Mouse (Mus musculus): ENCODE results near the gene Muc2. TPM values are rescaled to one million over a fixed set of nuclear protein-coding genes. Genes with fewer than 3 reads are reported as not detected.
"Not testable (repeated sequence)": the region's sequence is repeated elsewhere in the genome, so short reads cannot be mapped to it uniquely, and the experiment has no call there.

The Muc2 gene
- not detected in 2 replicates for total RNA-seq (2017)

GRCm38 (mm10) chr7:141690040-141690439, at the start of gene Muc2:
Muc2 (plus strand) TSS chr7:141690340.
- no peak for ATAC-seq (replicated peaks; ENCODE audit: low read depth, poor library complexity, severe bottlenecking)

GRCm38 (mm10) chr7:141642375-141642774, 47.8 kb upstream of the Muc2 start:
- no peak for ATAC-seq (replicated peaks; ENCODE audit: low read depth, poor library complexity, severe bottlenecking)

GRCm38 (mm10) chr7:141643160-141643559, 47.0 kb upstream of the Muc2 start:
- ATAC-seq (replicated peaks; ENCODE audit: low read depth, poor library complexity, severe bottlenecking), result peak; percentile 49; the same call in 1 of the 2 replicates

- no peak for ATAC-seq (replicated peaks; ENCODE audit: low read depth, poor library complexity, severe bottlenecking)
Measured at GRCm38 (mm10) chr7:141647083-141647482, 43.1 kb upstream of the Muc2 start.

- ATAC-seq (replicated peaks; ENCODE audit: low read depth, poor library complexity, severe bottlenecking), result no peak
Measured at GRCm38 (mm10) chr7:141647815-141648214, 42.3 kb upstream of the Muc2 start.

GRCm38 (mm10) chr7:141652191-141652590, 37.9 kb upstream of the Muc2 start:
- no peak for ATAC-seq (replicated peaks; ENCODE audit: low read depth, poor library complexity, severe bottlenecking)

GRCm38 (mm10) chr7:141660346-141660745, 29.8 kb upstream of the Muc2 start:
- ATAC-seq (replicated peaks; ENCODE audit: low read depth, poor library complexity, severe bottlenecking), result no peak

- no peak; the same call in 1 of the 2 replicates for ATAC-seq (replicated peaks; ENCODE audit: low read depth, poor library complexity, severe bottlenecking)
Measured at GRCm38 (mm10) chr7:141661481-141661880, 28.7 kb upstream of the Muc2 start.

GRCm38 (mm10) chr7:141662223-141662622, 27.9 kb upstream of the Muc2 start:
- no peak for ATAC-seq (replicated peaks; ENCODE audit: low read depth, poor library complexity, severe bottlenecking)

GRCm38 (mm10) chr7:141666190-141666589, 23.9 kb upstream of the Muc2 start:
- ATAC-seq (replicated peaks; ENCODE audit: low read depth, poor library complexity, severe bottlenecking), result peak; percentile 82

GRCm38 (mm10) chr7:141669097-141669496, 21.0 kb upstream of the Muc2 start:
- ATAC-seq (replicated peaks; ENCODE audit: low read depth, poor library complexity, severe bottlenecking), result not testable (repeated sequence)

- ATAC-seq (replicated peaks; ENCODE audit: low read depth, poor library complexity, severe bottlenecking), result peak; percentile 59
Measured at GRCm38 (mm10) chr7:141670999-141671398, 19.1 kb upstream of the Muc2 start.

- ATAC-seq (replicated peaks; ENCODE audit: low read depth, poor library complexity, severe bottlenecking), result 0 out of 2 replicates have a peak, but pooled peaks have one; percentile 34
Measured at GRCm38 (mm10) chr7:141671626-141672291, 18.4 kb upstream of the Muc2 start.

- ATAC-seq (replicated peaks; ENCODE audit: low read depth, poor library complexity, severe bottlenecking), result peak; percentile 32; the same call in 1 of the 2 replicates
Measured at GRCm38 (mm10) chr7:141678922-141679321, 11.2 kb upstream of the Muc2 start.

- ATAC-seq (replicated peaks; ENCODE audit: low read depth, poor library complexity, severe bottlenecking), result no peak
Measured at GRCm38 (mm10) chr7:141687330-141687729, 2.8 kb upstream of the Muc2 start.

- peak; percentile 51 for ATAC-seq (replicated peaks; ENCODE audit: low read depth, poor library complexity, severe bottlenecking)
Measured at GRCm38 (mm10) chr7:141693591-141694273, 3.6 kb downstream of the Muc2 start.

GRCm38 (mm10) chr7:141694274-141694639, 4.1 kb downstream of the Muc2 start:
- ATAC-seq (replicated peaks; ENCODE audit: low read depth, poor library complexity, severe bottlenecking), result no peak

- no peak for ATAC-seq (replicated peaks; ENCODE audit: low read depth, poor library complexity, severe bottlenecking)
Measured at GRCm38 (mm10) chr7:141696538-141696937, 6.4 kb downstream of the Muc2 start.

GRCm38 (mm10) chr7:141699556-141700220, 9.5 kb downstream of the Muc2 start:
- no peak for ATAC-seq (replicated peaks; ENCODE audit: low read depth, poor library complexity, severe bottlenecking)

- no peak for ATAC-seq (replicated peaks; ENCODE audit: low read depth, poor library complexity, severe bottlenecking)
Measured at GRCm38 (mm10) chr7:141747451-141748100, 57.4 kb downstream of the Muc2 start.

- ATAC-seq (replicated peaks; ENCODE audit: low read depth, poor library complexity, severe bottlenecking), result no peak
Measured at GRCm38 (mm10) chr7:141752513-141752912, 62.4 kb downstream of the Muc2 start.
